Mouse (Mus musculus): Measurements from ENCODE around the gene Arl2.
A peak's percentile ranks its signal among the peaks of the same experiment; 100 is the strongest.
"Not testable (repeated sequence)": the region's sequence is repeated elsewhere in the genome, so short reads cannot be mapped to it uniquely, and the experiment has no call there.

The Arl2 gene

DNA sequence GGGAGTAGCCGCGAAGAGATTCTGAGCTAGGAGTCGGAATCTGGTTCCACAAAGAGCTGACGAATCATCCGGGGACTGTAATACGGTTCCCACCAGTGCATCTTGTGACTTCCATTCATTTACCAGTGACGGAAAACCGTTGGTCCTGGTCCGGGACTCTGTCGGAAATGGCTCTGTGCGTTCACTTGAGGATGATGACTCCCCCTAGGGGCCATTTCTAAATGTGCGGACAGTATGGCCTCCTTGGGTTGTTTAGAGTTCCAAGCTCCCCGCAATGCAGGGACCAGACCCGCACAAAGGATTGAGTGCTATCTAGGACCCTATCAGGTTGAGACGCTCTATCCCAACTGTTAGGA is at the start of gene Arl2:
TSS of gene Arl2 (minus strand) at position 155 of the 356 bp plus-strand sequence.
- peak; percentile 86 for DNase-seq

DNA sequence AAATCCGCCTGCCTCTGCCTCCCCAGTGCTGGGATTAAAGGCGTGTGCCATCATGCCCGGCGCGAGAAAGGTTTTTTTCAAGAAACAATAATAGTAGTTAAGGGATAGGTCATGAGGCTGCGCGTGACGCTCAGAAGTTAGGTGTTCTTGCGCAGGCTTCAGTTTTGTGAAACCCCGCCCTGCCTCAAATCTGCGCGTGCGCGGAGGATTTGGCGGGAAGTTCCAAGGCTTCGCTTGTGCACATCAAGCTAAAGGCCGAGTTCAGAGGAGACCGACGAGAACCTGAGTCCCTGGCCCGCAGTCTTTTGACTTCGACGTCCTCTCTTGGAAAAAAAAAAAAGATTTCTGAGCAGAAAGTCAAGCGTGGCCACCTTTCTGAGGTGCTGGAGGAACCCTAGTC is 42.8 kb upstream of the Arl2 start, which contains the start of gene Majin:
TSS of gene Majin (plus strand) at position 258 of the 400 bp plus-strand sequence.
- DNase-seq = no peak

GRCm38 (mm10) chr19:6182534-6182933 is 41.2 kb upstream of the Arl2 start:
- DNase-seq = peak; percentile 4

DNA sequence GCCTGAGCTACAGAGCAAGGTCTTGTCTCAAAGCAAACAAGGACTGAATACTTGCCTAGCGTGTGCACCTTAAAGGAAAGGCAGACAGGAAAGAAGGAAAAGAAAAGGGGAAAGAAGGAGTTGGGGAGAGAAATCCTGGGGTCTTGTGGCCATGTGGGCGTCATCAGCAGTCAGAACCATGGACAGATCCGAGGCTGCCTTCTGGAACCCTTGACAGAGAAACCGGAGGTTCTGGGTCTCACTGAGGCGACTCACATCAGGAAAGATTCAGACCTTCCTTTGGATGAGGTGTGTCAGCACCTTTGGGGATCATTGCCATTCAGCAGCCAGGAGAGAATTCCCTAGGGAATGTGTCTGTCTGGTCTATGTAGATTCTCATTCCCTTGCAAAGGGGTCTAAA is 40.3 kb upstream of the Arl2 start:
- DNase-seq = no peak

- DNase-seq = no peak
These were observed 37.4 kb upstream of the Arl2 start for GRCm38 (mm10) chr19:6178775-6179174.

- no peak for DNase-seq
These were observed 33.4 kb upstream of the Arl2 start for GRCm38 (mm10) chr19:6174771-6175170.

- no peak for DNase-seq
These were observed 29.9 kb upstream of the Arl2 start for GRCm38 (mm10) chr19:6171215-6171614.

DNA sequence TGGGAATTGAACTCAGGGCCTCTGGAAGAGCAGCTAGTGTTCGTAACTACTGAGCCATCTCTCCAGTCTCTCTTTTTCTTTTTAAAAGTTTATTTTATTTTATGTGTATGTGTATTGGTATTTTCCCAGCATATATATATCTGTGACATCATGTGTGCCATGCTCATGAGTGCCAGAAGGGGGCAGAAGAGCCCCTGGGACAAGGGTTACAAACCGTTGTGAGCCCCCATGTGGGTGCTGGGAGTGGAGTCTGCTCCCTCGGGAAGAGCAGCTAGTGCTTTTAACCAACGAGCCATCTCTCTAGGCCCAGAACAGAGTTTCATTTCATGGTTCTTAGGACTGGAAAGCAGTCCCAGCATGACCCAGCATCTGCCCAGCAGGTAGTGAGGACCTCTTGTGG is 25.4 kb upstream of the Arl2 start:
- no peak for DNase-seq

DNA sequence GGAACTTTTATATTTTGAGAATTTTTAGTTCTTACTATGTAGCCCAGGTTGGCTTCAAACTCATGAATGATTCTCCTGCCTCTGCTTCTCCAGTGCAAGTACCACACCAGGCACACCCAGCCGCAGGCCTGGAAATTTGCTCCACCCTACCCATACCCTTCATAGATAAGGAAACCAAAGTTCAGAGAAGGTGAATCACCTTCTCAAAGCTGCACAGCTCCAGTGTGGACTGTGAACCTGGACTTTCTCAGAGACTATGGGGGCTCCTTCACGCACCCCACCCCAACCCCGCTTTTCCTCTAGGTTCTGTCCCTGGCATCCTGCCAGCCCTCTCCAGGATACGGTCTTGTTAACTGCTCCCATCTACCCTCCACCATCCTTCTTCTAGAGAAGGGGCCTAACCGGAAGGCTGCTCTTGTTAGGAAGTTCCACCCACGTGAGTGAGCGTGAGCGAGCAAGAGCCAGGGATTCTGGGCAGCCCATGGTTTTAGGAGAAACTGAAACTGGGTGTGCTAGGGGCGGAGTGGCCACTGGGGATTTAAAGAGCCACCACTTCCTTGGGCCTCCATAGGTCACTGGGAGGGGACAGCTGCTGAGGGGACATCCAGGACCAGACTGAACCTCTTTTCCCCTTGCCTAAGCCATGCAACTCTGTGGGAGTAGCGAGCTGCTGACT is 22.7 kb upstream of the Arl2 start:
- peak; percentile 5 for DNase-seq

GRCm38 (mm10) chr19:6157220-6157619 is 15.9 kb upstream of the Arl2 start:
- peak; percentile 11 for DNase-seq

DNA sequence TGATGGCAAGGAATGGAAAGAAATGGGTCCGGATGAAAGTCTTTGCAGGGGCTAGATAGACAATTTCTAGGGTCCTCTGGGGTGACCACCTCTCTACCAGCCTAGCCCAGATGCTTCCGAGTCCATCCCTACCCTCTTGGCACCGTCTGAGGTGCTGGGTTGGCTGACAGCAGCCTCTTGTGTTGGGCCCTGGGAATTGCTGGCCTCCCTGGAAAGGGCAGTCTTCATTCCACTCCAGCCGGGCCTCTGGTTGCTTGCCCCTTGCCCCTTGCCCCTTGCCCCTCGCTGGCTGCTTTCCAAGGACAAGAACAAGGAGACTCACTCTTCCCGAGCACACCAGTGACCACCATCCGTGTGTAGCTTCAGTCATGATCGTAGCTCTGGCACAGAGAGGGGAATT is 15.0 kb upstream of the Arl2 start:
- no peak for DNase-seq

DNA sequence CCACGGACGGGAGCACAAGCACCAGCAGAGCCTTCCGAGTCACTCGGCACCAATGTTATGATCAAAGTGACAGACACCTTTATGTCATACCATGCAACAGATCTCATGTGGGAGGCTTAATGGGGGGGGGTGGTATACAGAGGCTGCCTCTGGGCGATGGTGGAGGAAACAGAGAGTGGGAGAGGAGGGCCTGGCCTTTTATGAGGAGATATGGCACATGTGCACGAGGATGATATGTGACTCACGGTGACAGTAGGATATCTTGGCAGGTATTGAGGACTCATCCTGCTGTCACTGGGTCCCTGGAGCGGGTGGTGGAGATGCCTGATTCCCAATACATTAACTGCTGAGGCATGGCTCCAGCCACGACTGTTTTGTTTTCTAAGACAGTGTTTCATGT is 13.8 kb upstream of the Arl2 start:
- DNase-seq = no peak

- DNase-seq = no peak
These were observed 3.5 kb upstream of the Arl2 start for GRCm38 (mm10) chr19:6144842-6145241.

DNA sequence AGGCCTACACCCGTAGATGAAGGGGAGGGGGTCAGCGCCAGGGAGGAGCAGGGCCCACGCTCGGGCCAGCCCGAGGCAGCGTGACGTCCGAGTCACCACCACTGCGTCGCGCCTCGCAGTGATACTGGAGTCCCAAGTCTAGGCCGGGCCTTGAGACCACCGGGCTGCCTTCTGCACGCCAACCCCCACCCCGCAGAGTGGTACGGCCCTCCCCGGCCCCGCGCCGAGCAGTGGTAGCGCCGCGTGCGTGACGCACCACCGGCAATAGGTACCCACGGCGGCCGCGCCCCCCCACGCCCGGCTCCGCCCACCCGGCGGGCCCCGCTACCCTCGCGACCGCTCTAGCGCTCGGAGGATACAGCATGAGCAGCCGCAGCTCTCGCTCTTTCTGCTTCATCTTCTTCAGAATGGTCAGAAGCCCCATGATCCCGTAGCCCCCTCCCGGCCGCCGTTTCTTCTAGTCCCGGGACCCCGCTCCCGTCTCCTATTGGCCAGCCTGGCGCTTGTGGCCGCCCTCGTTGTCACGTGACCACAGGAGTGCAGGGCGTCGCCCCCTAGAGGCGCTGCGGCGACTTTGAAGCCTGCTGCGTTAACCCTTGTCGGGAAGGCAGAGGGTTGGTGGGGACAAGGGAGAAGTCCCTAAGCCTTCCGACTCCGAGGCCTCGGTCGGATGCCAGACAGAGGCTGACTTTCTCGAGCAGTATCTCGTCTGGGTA is 512 bp downstream of the Arl2 start, which contains the start of gene Batf2:
TSS of gene Batf2 (plus strand) at position 306 of the 716 bp plus-strand sequence.
- peak; percentile 93 for DNase-seq

DNA sequence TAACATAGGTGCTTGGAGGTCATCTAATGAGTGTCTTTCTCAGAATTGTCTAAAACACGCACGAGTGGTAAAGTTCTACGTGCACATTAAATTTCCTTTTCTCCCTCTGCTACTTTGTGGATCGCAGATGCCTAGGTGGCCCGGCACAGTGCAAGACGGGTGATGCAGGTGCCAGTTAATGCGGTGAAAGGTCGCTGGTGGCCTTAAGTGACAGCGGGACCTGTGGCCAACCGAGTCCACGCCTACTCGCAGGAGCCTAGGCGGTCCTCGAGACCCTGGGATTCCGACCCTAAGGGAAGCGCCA is 1.0 kb downstream of the Arl2 start:
- no peak for DNase-seq

DNA sequence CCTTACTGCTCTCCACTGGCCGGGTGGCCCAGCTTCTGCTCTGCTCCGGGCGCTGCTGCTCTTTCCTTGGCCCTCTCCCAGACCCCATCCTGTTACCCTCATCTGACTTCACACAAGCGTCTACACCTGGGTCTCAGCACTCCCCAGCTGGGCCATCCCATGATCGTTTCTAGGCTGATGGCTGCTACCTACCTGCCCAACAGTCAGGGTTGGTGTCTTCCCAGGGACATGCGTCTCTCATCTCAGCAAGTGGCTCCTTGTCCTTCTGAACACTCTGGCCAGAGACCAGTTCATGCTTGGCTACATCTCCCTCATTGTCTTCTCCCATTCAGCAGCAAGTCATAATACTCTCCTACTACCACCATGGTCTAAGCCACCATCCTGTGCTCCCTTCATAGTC is 1.6 kb downstream of the Arl2 start:
- DNase-seq = no peak

DNA sequence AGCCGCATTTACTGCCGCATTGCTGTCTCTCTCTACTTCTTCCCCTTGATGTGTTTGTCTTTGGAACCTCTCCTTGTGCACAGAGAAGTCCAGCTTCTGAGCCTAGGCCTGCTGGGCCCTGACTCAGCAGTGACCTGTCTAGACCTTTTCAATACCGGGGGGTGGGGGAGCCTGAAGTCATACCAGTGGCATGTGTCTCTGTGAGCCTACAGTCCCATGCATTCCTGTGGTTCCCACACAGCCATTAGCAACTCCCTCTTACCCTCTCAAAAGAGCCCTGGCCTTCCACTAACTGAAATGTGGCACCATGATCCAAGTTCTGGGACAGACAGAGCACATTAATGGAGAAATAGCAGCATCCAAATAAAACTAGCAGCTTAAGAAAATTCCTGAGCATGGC is 5.0 kb downstream of the Arl2 start:
- no peak for DNase-seq

DNA sequence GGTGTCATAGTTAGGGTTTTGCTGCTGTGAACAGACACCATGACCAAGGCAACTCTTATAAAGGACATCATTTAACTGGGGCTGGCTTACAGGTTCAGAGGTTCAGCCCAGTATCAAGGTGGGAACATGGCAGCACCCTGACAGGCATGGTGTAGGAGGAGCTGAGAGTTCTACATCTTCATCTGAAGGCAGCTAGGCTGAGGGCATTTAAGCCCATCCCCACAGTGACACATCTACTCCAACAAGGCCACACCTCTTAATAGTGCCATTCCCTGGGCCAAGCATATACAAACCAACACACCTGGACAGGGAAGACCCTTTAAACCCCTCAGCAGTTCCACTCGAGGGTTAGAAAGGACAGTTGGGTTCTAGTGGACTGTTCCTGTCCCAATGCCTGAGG is 8.2 kb downstream of the Arl2 start:
- not testable (repeated sequence) for DNase-seq

- no peak for DNase-seq
These were observed 9.0 kb downstream of the Arl2 start for GRCm38 (mm10) chr19:6132171-6132827.

- not testable (repeated sequence) for DNase-seq
These were observed 10.8 kb downstream of the Arl2 start for GRCm38 (mm10) chr19:6130414-6131128.

DNA sequence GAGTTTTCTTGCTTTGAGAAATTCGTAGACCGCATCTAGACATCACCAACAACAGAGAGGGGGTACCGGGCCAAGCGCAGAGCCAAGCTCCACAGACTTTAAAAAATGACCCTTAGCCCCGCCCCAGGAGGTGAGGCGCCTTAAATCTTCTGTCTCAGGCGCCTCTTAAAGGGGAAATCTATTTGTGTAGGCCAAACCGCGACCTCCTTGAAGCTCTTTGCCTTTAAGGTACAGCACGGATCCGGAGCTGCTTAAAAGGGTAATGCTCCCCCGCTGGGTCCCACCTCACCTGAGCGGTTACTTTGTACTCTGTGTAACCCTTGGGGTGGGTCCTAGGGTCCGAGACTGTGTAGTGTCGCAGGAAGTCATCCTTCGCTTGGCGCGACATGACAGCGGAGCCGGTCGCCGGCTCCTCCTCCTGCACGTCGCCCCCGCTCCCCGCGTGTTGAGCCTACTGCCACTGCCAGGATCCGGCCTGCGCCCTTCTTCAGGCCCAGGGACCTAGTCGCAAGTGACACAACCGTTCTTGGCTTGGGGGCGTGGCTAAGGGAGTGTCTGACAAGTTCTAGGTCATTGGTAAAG is 13.5 kb downstream of the Arl2 start, which contains the start of gene Snx15:
TSS of gene Snx15 (minus strand) at position 545 of the 582 bp plus-strand sequence.
- peak; percentile 97 for DNase-seq

GRCm38 (mm10) chr19:6126789-6127580 is 14.4 kb downstream of the Arl2 start:
- DNase-seq = no peak
